In the genomic region with DNA sequence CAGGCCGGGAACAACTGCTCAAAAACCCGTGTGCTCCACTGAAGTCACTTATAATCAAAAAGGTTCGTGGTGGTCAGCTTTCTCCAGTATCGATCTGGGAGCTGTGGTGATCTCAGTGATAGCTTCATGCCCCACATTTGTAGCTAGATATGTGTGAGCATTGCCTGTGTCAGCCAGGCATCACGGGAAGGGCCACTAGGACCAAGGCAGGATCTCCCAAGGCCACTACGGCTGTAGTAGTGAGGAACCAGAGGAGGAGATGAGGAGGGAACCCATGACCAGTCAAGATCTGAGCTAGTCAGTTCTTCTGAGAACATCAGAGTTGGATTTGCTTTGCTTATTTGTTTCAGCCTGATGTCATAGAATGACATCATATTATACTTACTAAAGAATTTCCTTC, we compare ENCODE assay signal across 30 mouse cellular contexts. TPM values are rescaled to one million over a fixed set of nuclear protein-coding genes. Genes with fewer than 3 reads are reported as not detected.
DNase-seq lines count a peak whose midpoint lies in the region; ATAC-seq and TF ChIP-seq lines count a peak whose summit lies in the region.
"Had no signal": no experiment of that assay in that cellular context is flagged by ENCODE, and none has a peak within 500 bp of the region (broad histone marks: within the 10 kb centered on the region; RNA-seq: fewer than 3 reads in every experiment).

No protein-coding gene starts in this region.

- peak overlapping the region; percentile 92 for H3K9ac ChIP-seq in heart, embryonic 13.5 days
- H3K9ac ChIP-seq in heart, embryonic 16.5 days (ENCODE audit: low read length) = peak overlapping the region; percentile 87
- H3K9ac ChIP-seq: embryonic facial prominence, embryonic 13.5 days; forebrain, embryonic 12.5 days; forebrain, embryonic 15.5 days; hindbrain, embryonic 12.5 days; hindbrain, embryonic 15.5 days had no signal

- no peak for ATAC-seq in heart, embryonic 13.5 days (ENCODE audit: extremely low read depth, insufficient number of reproducible peaks, low FRiP score, low TSS enrichment)
- no peak for ATAC-seq in heart, embryonic 16.5 days (replicated peaks; ENCODE audit: extremely low read depth, insufficient read depth, low FRiP score)
- ATAC-seq: activated CD4-positive, CD25-positive, alpha-beta regulatory T cell, adult 4 months; forebrain, embryonic 15.5 days; intestine, postnatal 0 days had no signal

- peak overlapping the region; percentile 69 for H3K4me3 ChIP-seq in gastrocnemius, adult 2 months
- H3K4me3 ChIP-seq in heart, embryonic 10.5 days = peak overlapping the region; percentile 60
- H3K4me3 ChIP-seq in heart, embryonic 13.5 days = peak overlapping the region; percentile 64
- H3K4me3 ChIP-seq in heart, embryonic 16.5 days (ENCODE audit: low read length) = peak overlapping the region; percentile 60
- H3K4me3 ChIP-seq: embryonic facial prominence, embryonic 10.5 days; embryonic facial prominence, embryonic 13.5 days; erythroblast, embryonic 14.5 days; forebrain, embryonic 12.5 days; forebrain, embryonic 15.5 days; hindbrain, embryonic 12.5 days; hindbrain, embryonic 15.5 days had no signal

- peaks cover 35% of the 10 kb centered on the region for H3K4me1 ChIP-seq in heart, embryonic 10.5 days
- H3K4me1 ChIP-seq in heart, embryonic 13.5 days = peaks cover 50% of the 10 kb centered on the region
- H3K4me1 ChIP-seq in heart, embryonic 16.5 days (ENCODE audit: control insufficient read depth, insufficient read depth, low read length) = peaks cover 20% of the 10 kb centered on the region
- H3K4me1 ChIP-seq: embryonic facial prominence, embryonic 13.5 days; forebrain, embryonic 12.5 days; forebrain, embryonic 15.5 days; hindbrain, embryonic 12.5 days; hindbrain, embryonic 15.5 days had no signal

- TF ChIP-seq CTCF in gastrocnemius, adult 2 months (IDR thresholded peaks at IDR 0.05) = no peak

- no peaks in the 10 kb centered on the region for H3K27me3 ChIP-seq in heart, embryonic 10.5 days (ENCODE audit: insufficient read depth, poor library complexity, severe bottlenecking)
- no peaks in the 10 kb centered on the region for H3K27me3 ChIP-seq in heart, embryonic 13.5 days (replicated peaks)
- H3K27me3 ChIP-seq in heart, embryonic 16.5 days (ENCODE audit: control insufficient read depth, insufficient read depth, low read length) = no peaks in the 10 kb centered on the region
- H3K27me3 ChIP-seq: embryonic facial prominence, embryonic 13.5 days; forebrain, embryonic 12.5 days; forebrain, embryonic 15.5 days; hindbrain, embryonic 12.5 days; hindbrain, embryonic 15.5 days had no signal

- peak overlapping the region; percentile 80 for H3K4me2 ChIP-seq in heart, embryonic 13.5 days
- peak overlapping the region; percentile 72 for H3K4me2 ChIP-seq in heart, embryonic 16.5 days (ENCODE audit: low read depth, low read length)
- H3K4me2 ChIP-seq: embryonic facial prominence, embryonic 13.5 days; forebrain, embryonic 12.5 days; forebrain, embryonic 15.5 days; hindbrain, embryonic 12.5 days; hindbrain, embryonic 15.5 days had no signal

- peak overlapping the region; percentile 81 for H3K27ac ChIP-seq in gastrocnemius, adult 2 months
- peak overlapping the region; percentile 92 for H3K27ac ChIP-seq in heart, embryonic 10.5 days
- peak overlapping the region; percentile 99 for H3K27ac ChIP-seq in heart, embryonic 13.5 days (replicated peaks)
- H3K27ac ChIP-seq in heart, embryonic 16.5 days (ENCODE audit: low read length) = peak overlapping the region; percentile 90
- H3K27ac ChIP-seq: embryonic facial prominence, embryonic 10.5 days; embryonic facial prominence, embryonic 13.5 days; forebrain, embryonic 12.5 days; forebrain, embryonic 15.5 days; hindbrain, embryonic 12.5 days; hindbrain, embryonic 15.5 days; kidney, postnatal 0 days had no signal

- 67% methylated on average over 6 of the region's 6 CpGs for WGBS in heart, embryonic 10.5 days
- 37% methylated on average over 6 of the region's 6 CpGs for WGBS in heart, embryonic 13.5 days
- 42% methylated on average over 6 of the region's 6 CpGs for WGBS in heart, embryonic 16.5 days

- no peak for DNase-seq in gastrocnemius, adult 2 months
- no peak for DNase-seq in gastrocnemius, postnatal 4 days (ENCODE audit: low spot score in 2 of 2)
- DNase-seq in heart, embryonic 10.5 days (ENCODE audit: low spot score) = no peak
- no peak for DNase-seq in heart, postnatal 25 days (ENCODE audit: low spot score)
- DNase-seq in heart, postnatal 36 days = no peak
- no peak for DNase-seq in cerebellum, postnatal 10 days
- DNase-seq: adrenal gland, adult 8-10 months; adrenal gland, postnatal 36 days; cerebellum, adult 18-20 months; cerebellum, adult 9-10 months; cerebellum, postnatal 25 days; gastrocnemius, postnatal 10 days; kidney, adult 2 months had no signal

- H3K36me3 ChIP-seq in heart, embryonic 10.5 days = peaks cover 11% of the 10 kb centered on the region
- H3K36me3 ChIP-seq in heart, embryonic 13.5 days = peaks cover 20% of the 10 kb centered on the region
- peaks cover 13% of the 10 kb centered on the region for H3K36me3 ChIP-seq in heart, embryonic 16.5 days (ENCODE audit: control insufficient read depth, insufficient read depth)
- H3K36me3 ChIP-seq: embryonic facial prominence, embryonic 10.5 days; embryonic facial prominence, embryonic 13.5 days; forebrain, embryonic 12.5 days; forebrain, embryonic 15.5 days; hindbrain, embryonic 12.5 days; hindbrain, embryonic 15.5 days had no signal

- no peaks in the 10 kb centered on the region for H3K9me3 ChIP-seq in heart, embryonic 10.5 days
- no peaks in the 10 kb centered on the region for H3K9me3 ChIP-seq in heart, embryonic 13.5 days
- H3K9me3 ChIP-seq in heart, embryonic 16.5 days (replicated peaks; ENCODE audit: control insufficient read depth, low read length) = no peaks in the 10 kb centered on the region
- H3K9me3 ChIP-seq: embryonic facial prominence, embryonic 10.5 days; embryonic facial prominence, embryonic 13.5 days; forebrain, embryonic 12.5 days; forebrain, embryonic 15.5 days; hindbrain, embryonic 12.5 days; hindbrain, embryonic 15.5 days had no signal

- intact Hi-C loops in gastrocnemius, adult 2 months (cut with DNase I) = no loop called here
- intact Hi-C loops in heart, postnatal 25 days (cut with DNase I) = loop anchor here (5.0 kb wide), 1 partner anchor 57 kb away; no protein-coding TSS in a partner anchor
- intact Hi-C loops in heart, postnatal 36 days (cut with DNase I) = loop anchor here (2.0 kb wide), 1 partner anchor 28 kb away; no protein-coding TSS in a partner anchor

RNA-seq across cellular contexts. Expression of a gene that starts 1.6 kb away (rescaled TPM):
- 100 to 1,000 TPM; 105 to 286 TPM for total RNA-seq in gastrocnemius, adult 2 months (2021)
- 100 to 1,000 TPM; 105 to 205 TPM for total RNA-seq in gastrocnemius, postnatal 4 days (2021)
- 19.9 and 36.7 TPM in 2 replicates for polyA plus RNA-seq in heart, embryonic 10.5 days (2016; fragmentation: Nextera tagmentation; extraction: Ambion mirVana)
- 100 to 1,000 TPM; 681 to 701 TPM for total RNA-seq in heart, postnatal 25 days (2021)
- polyA plus RNA-seq in heart, embryonic 13.5 days (2015; fragmentation: Nextera tagmentation; extraction: Ambion mirVana) = 42.8 and 46.8 TPM in 2 replicates
- 1,000 to 10,000 TPM in 1 of 2 experiments, 100 to 1,000 TPM in 1; 760 to 1,125 TPM for total RNA-seq in heart, postnatal 36 days (2021)
- polyA plus RNA-seq in heart, embryonic 16.5 days (2015; fragmentation: Nextera tagmentation; extraction: Ambion mirVana) = 49.6 and 52.6 TPM in 2 replicates
- total RNA-seq: common myeloid progenitor, adult 5-6 weeks; ES-E14; hematopoietic stem cell, adult 5-6 weeks had no signal
- polyA plus RNA-seq: activated CD4-positive, CD25-positive, alpha-beta regulatory T cell, adult 4 months; embryonic facial prominence, embryonic 10.5 days; erythroblast, embryonic 14.5 days; forebrain, embryonic 12.5 days; forebrain, embryonic 15.5 days; hindbrain, embryonic 12.5 days; hindbrain, embryonic 15.5 days; intestine, embryonic 14.5 days; intestine, postnatal 0 days; kidney, embryonic 14.5 days; kidney, postnatal 0 days had no signal
